Mouse (Mus musculus): ENCODE results near the gene Sult1a1.

GRCm38 (mm10) chr7:126717566-126717965 is 41.3 kb upstream of the Sult1a1 start:
- TF ChIP-seq CTCF (IDR thresholded peaks at IDR 0.05; ENCODE audit: insufficient read depth, low read length): no peak
- no peak for TF ChIP-seq POLR2A (IDR thresholded peaks at IDR 0.05; ENCODE audit: borderline replicate concordance, extremely low read depth, low read depth, low read length)
